Mouse (Mus musculus) MEL (cell line): Measurements from ENCODE around the gene Tmem104. TPM values are rescaled to one million over a fixed set of nuclear protein-coding genes. Genes with fewer than 3 reads are reported as not detected.

Source experiments
- DNase-seq: peaks from one replicate; pipeline ENCODE4 v3.0.0; 2011; ENCODE audit warnings: low read depth, low spot score
- H3K27ac ChIP-seq: 2 replicates; pipeline ENCODE4 v1.5.1; 2012; ENCODE audit warnings: low read depth, mild to moderate bottlenecking, control low read depth, low read length, moderate library complexity; ENCODE audit not compliant: control insufficient read depth
- H3K27me3 ChIP-seq, 2 experiments: fragments of 150-350 bp in 1 of 2; sonication (generic) in 1 of 2; 2 replicates each; pipeline ENCODE4 v1.6.1; 2012; ENCODE audit warnings: low read length in 2 of 2, mild to moderate bottlenecking in 2 of 2, improper control_type of control experiment in 1 of 2, moderate library complexity in 1 of 2; ENCODE audit not compliant: insufficient read depth in 2 of 2, control insufficient read depth in 1 of 2
- H3K36me3 ChIP-seq, 2 experiments: 2 replicates each; pipeline ENCODE4 v1.6.1; 2012 to 2014; ENCODE audit warnings: low read length in 2 of 2, improper control_type of control experiment in 1 of 2, inconsistent platforms in 1 of 2, mild to moderate bottlenecking in 1 of 2; ENCODE audit not compliant: insufficient read depth in 2 of 2, control insufficient read depth in 1 of 2
- H3K4me1 ChIP-seq, 2 experiments: fragments of 150-350 bp in 1 of 2; sonication (generic) in 1 of 2; 2 replicates each; pipeline ENCODE4 v1.6.1; 2012; ENCODE audit warnings: low read length in 2 of 2, improper control_type of control experiment in 1 of 2, mild to moderate bottlenecking in 1 of 2; ENCODE audit not compliant: insufficient read depth in 2 of 2, control insufficient read depth in 1 of 2
- H3K4me3 ChIP-seq, 2 experiments: fragments of 150-350 bp in 1 of 2; sonication (generic) in 1 of 2; 2 replicates each; pipeline ENCODE4 v1.5.1; 2012; ENCODE audit warnings: low read depth in 2 of 2, low read length in 2 of 2, mild to moderate bottlenecking in 2 of 2, moderate library complexity in 2 of 2, control low read depth in 1 of 2, improper control_type of control experiment in 1 of 2; ENCODE audit not compliant: control insufficient read depth in 1 of 2, insufficient read depth in 1 of 2
- H3K79me2 ChIP-seq: 2 replicates; pipeline ENCODE4 v1.6.1; 2012; ENCODE audit warnings: mild to moderate bottlenecking, low read length, moderate library complexity; ENCODE audit not compliant: control insufficient read depth, poor library complexity, insufficient read depth
- H3K9ac ChIP-seq: 2 replicates; pipeline ENCODE4 v1.6.1; 2012; ENCODE audit warnings: low read depth, mild to moderate bottlenecking, control low read depth, low read length, moderate library complexity; ENCODE audit not compliant: control insufficient read depth, poor library complexity, severe bottlenecking
- H3K9me3 ChIP-seq: fragments of 150-350 bp; sonication (generic); replicated peaks from 2 replicates; pipeline ENCODE4 v1.6.1; 2012; ENCODE audit warnings: mild to moderate bottlenecking, low read length, improper control_type of control experiment, moderate library complexity; ENCODE audit not compliant: insufficient read depth
- BHLHE40 ChIP-seq: IDR thresholded peaks from 2 replicates; pipeline ENCODE4 v1.6.1; 2012; ENCODE audit warnings: low read depth, mild to moderate bottlenecking, inconsistent platforms, low read length, improper control_type of control experiment, borderline replicate concordance
- CHD1 ChIP-seq: IDR thresholded peaks from 2 replicates; pipeline ENCODE4 v1.6.1; 2012; ENCODE audit warnings: low read depth, mild to moderate bottlenecking, inconsistent platforms, low read length, improper control_type of control experiment
- CHD2 ChIP-seq: IDR thresholded peaks from 2 replicates; pipeline ENCODE4 v1.6.1; 2011; ENCODE audit warnings: low read length, improper control_type of control experiment
- CTCF ChIP-seq, 3 experiments: IDR thresholded peaks in 2 of 3; conservative IDR thresholded peaks in 1 of 3; 2 replicates each; pipeline ENCODE4 v1.5.1; 2011 to 2012; ENCODE audit warnings: low read length in 3 of 3, low read depth in 2 of 3, mild to moderate bottlenecking in 2 of 3, improper control_type of control experiment in 1 of 3, inconsistent platforms in 1 of 3, mixed read lengths in 1 of 3, moderate library complexity in 1 of 3; ENCODE audit not compliant: control insufficient read depth in 1 of 3, insufficient read depth in 1 of 3, poor library complexity in 1 of 3, severe bottlenecking in 1 of 3
- E2F4 ChIP-seq: IDR thresholded peaks from 2 replicates; pipeline ENCODE4 v1.6.1; 2011; ENCODE audit warnings: low read depth, low read length, improper control_type of control experiment, borderline replicate concordance
- ELF1 ChIP-seq: IDR thresholded peaks from 2 replicates; pipeline ENCODE4 v1.6.1; 2014; ENCODE audit warnings: low read depth, mild to moderate bottlenecking, inconsistent platforms, low read length, improper control_type of control experiment, moderate library complexity
- ETS1 ChIP-seq: IDR thresholded peaks from 2 replicates; pipeline ENCODE4 v1.6.1; 2012; ENCODE audit warnings: low read depth, mild to moderate bottlenecking, inconsistent platforms, low read length, improper control_type of control experiment, moderate library complexity
- GABPA ChIP-seq: IDR thresholded peaks from 2 replicates; pipeline ENCODE4 v1.6.1; 2012; ENCODE audit warnings: low read depth, mild to moderate bottlenecking, inconsistent platforms, low read length, improper control_type of control experiment, moderate library complexity
- GATA1 ChIP-seq: IDR thresholded peaks from 2 replicates; pipeline ENCODE4 v1.6.1; 2011; ENCODE audit warnings: low read depth, low read length, improper control_type of control experiment
- HCFC1 ChIP-seq: IDR thresholded peaks from 2 replicates; pipeline ENCODE4 v1.6.1; 2012; ENCODE audit warnings: low read depth, mild to moderate bottlenecking, inconsistent platforms, low read length, improper control_type of control experiment, moderate library complexity
- JUND ChIP-seq: IDR thresholded peaks from 2 replicates; pipeline ENCODE4 v1.6.1; 2011; ENCODE audit warnings: low read depth, mild to moderate bottlenecking, improper control_type of control experiment, low read length
- KAT2A ChIP-seq: conservative IDR thresholded peaks from 2 replicates; pipeline ENCODE4 v1.6.1; 2012; ENCODE audit warnings: low read depth, low read length, improper control_type of control experiment, inconsistent platforms
- MAFK ChIP-seq: IDR thresholded peaks from 2 replicates; pipeline ENCODE4 v1.6.1; 2011; ENCODE audit warnings: low read depth, mild to moderate bottlenecking, low read length, improper control_type of control experiment, borderline replicate concordance
- MAZ ChIP-seq: IDR thresholded peaks from 2 replicates; pipeline ENCODE4 v1.6.1; 2012; ENCODE audit warnings: low read depth, mild to moderate bottlenecking, inconsistent platforms, low read length, improper control_type of control experiment
- MEF2A ChIP-seq: IDR thresholded peaks from 2 replicates; pipeline ENCODE4 v1.6.1; 2014; ENCODE audit warnings: low read depth, mild to moderate bottlenecking, inconsistent platforms, low read length, improper control_type of control experiment; ENCODE audit not compliant: poor library complexity, insufficient replicate concordance, severe bottlenecking; ENCODE audit errors: extremely low read depth
- MYB ChIP-seq: IDR thresholded peaks from 2 replicates; pipeline ENCODE4 v1.6.1; 2011; ENCODE audit warnings: mild to moderate bottlenecking, low read depth, low read length, improper control_type of control experiment
- POLR2A ChIP-seq, 2 experiments: IDR thresholded peaks; 2 replicates each; pipeline ENCODE4 v1.6.1; 2011 to 2012; ENCODE audit warnings: low read length in 2 of 2, mild to moderate bottlenecking in 2 of 2, control low read depth in 1 of 2, improper control_type of control experiment in 1 of 2, low read depth in 1 of 2, moderate library complexity in 1 of 2; ENCODE audit not compliant: control insufficient read depth in 1 of 2, insufficient read depth in 1 of 2, poor library complexity in 1 of 2
- POLR2AphosphoS5 ChIP-seq: IDR thresholded peaks from 2 replicates; pipeline ENCODE4 v1.6.1; 2012; ENCODE audit warnings: low read depth, borderline replicate concordance, mild to moderate bottlenecking, inconsistent platforms, low read length, moderate library complexity, mixed read lengths
- RAD21 ChIP-seq: IDR thresholded peaks from 2 replicates; pipeline ENCODE4 v1.6.1; 2011; ENCODE audit warnings: mild to moderate bottlenecking, low read depth, low read length, improper control_type of control experiment
- RCOR1 ChIP-seq: IDR thresholded peaks from 2 replicates; pipeline ENCODE4 v1.6.1; 2012; ENCODE audit warnings: low read depth, mild to moderate bottlenecking, inconsistent platforms, low read length, improper control_type of control experiment
- SIN3A ChIP-seq: IDR thresholded peaks from 2 replicates; pipeline ENCODE4 v1.6.1; 2012; ENCODE audit warnings: low read length, improper control_type of control experiment, inconsistent platforms
- SMC3 ChIP-seq: IDR thresholded peaks from 2 replicates; pipeline ENCODE4 v1.6.1; 2011; ENCODE audit warnings: low read depth, low read length, improper control_type of control experiment
- TAL1 ChIP-seq: IDR thresholded peaks from 2 replicates; pipeline ENCODE4 v1.6.1; 2012; ENCODE audit warnings: mild to moderate bottlenecking, inconsistent platforms, low read length, moderate library complexity, mixed read lengths
- TBP ChIP-seq: IDR thresholded peaks from 2 replicates; pipeline ENCODE4 v1.8.0; 2011; ENCODE audit warnings: low read depth, low read length, improper control_type of control experiment
- TCF12 ChIP-seq: IDR thresholded peaks from 2 replicates; pipeline ENCODE4 v1.6.1; 2014; ENCODE audit warnings: low read depth, mild to moderate bottlenecking, inconsistent platforms, low read length, improper control_type of control experiment, moderate library complexity
- USF1 ChIP-seq: IDR thresholded peaks from 2 replicates; pipeline ENCODE4 v1.6.1; 2014; ENCODE audit warnings: low read depth, mild to moderate bottlenecking, inconsistent platforms, low read length, improper control_type of control experiment, moderate library complexity
- USF2 ChIP-seq, 2 experiments: IDR thresholded peaks; 2 replicates each; pipeline ENCODE4 v1.6.1; 2011 to 2012; ENCODE audit warnings: improper control_type of control experiment in 2 of 2, low read length in 2 of 2, borderline replicate concordance in 1 of 2, inconsistent platforms in 1 of 2, low read depth in 1 of 2, mild to moderate bottlenecking in 1 of 2; ENCODE audit not compliant: insufficient read depth in 1 of 2
- ZC3H11A ChIP-seq: IDR thresholded peaks from 2 replicates; pipeline ENCODE4 v1.6.1; 2012; ENCODE audit warnings: low read depth, mild to moderate bottlenecking, inconsistent platforms, low read length, improper control_type of control experiment
- ZKSCAN1 ChIP-seq: IDR thresholded peaks from 2 replicates; pipeline ENCODE4 v1.6.1; 2012; ENCODE audit warnings: low read depth, mild to moderate bottlenecking, inconsistent platforms, low read length, improper control_type of control experiment, moderate library complexity
- ZMIZ1 ChIP-seq: IDR thresholded peaks from 2 replicates; pipeline ENCODE4 v1.6.1; 2012; ENCODE audit warnings: low read depth, mild to moderate bottlenecking, inconsistent platforms, low read length, improper control_type of control experiment, moderate library complexity
- polyA plus RNA-seq, 2 experiments: library from polyadenylated mRNA; stranded (reverse) in 1 of 2; unstranded in 1 of 2; fragments of >175 nt in 1 of 2; fragments of >200 nt in 1 of 2; gene quantifications; 2 replicates each; pipeline versions ENCODE4 v1.2.1 to v1.2.4; 2012; ENCODE audit warnings: low replicate concordance in 2 of 2, low read depth in 1 of 2; ENCODE audit not compliant: insufficient read length in 2 of 2, insufficient read depth in 1 of 2, missing spikeins in 1 of 2
- total RNA-seq: library from RNA; depleted of rRNA; stranded (reverse); fragments of 300-350 nt; gene quantifications from 2 replicates; pipeline ENCODE4 v1.2.3, GENCODE M21; 2012

The Tmem104 gene
- total and polyA plus RNA-seq, 3 experiments: 21.9 to 24.8 TPM; not detected in 1

DNA sequence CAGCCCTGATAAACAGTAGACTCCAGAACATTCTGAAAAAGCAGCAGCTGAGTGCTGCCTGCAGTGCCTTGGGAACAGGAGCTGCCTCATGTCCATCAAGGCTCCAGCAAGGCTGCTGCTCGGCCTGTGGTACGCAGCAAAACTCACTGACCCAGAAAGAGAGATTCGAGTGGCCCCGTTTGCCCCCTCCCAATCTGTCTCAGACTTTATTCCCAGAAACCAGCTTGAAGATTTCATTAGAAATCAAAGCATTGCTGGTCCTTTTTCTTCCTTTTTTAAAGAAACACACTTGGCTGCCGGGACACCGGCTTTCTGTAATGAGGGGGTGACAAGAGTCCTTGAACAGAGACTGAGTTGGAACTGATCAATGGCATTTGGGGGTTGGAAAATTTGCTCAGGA is 38.0 kb downstream of the Tmem104 start:
- Histone ChIP-seq H3K4me1 (peaks cover 0 to 6% of the 10 kb centered on the region in 2 experiments; a peak in 2 of 4 replicates), H3K4me3 (no peak overlapping the region), H3K27me3 (no peaks in the 10 kb centered on the region), H3K36me3 (peaks cover 0 to 2% of the 10 kb centered on the region in 2 experiments; a peak in 1 of 4 replicates), H3K9me3 (no peaks in the 10 kb centered on the region)
- DNase-seq: no peak
- TF ChIP-seq TCF12 (no peak), RAD21 (no peak), BHLHE40 (no peak), KAT2A (no peak), SIN3A (no peak), MYB (no peak), POLR2AphosphoS5 (no peak), CHD2 (no peak), ZKSCAN1 (no peak), HCFC1 (no peak), ELF1 (no peak), ZMIZ1 (no peak), CHD1 (no peak), ZC3H11A (no peak), SMC3 (no peak), RCOR1 (no peak), POLR2A (IDR thresholded peaks at IDR 0.05; ENCODE audit: control insufficient read depth in 1 of 2, insufficient read depth in 1 of 2, low read depth in 1 of 2, low read length in 2 of 2, poor library complexity in 1 of 2) (no peak), USF2 (IDR thresholded peaks at IDR 0.05; ENCODE audit: borderline replicate concordance in 1 of 2, insufficient read depth in 1 of 2, low read depth in 1 of 2, low read length in 2 of 2) (no peak), TAL1 (no peak)
- TF ChIP-seq, all 39 proteins: peak for 0
- no peak overlapping the region for H3K27ac ChIP-seq
- no peaks in the 10 kb centered on the region for H3K79me2 ChIP-seq
- no peak overlapping the region for H3K9ac ChIP-seq

- H3K9ac ChIP-seq: no peak overlapping the region
- no peak overlapping the region for H3K27ac ChIP-seq
- H3K27me3 ChIP-seq: no peaks in the 10 kb centered on the region
- no peak overlapping the region for H3K4me3 ChIP-seq
- no peaks in the 10 kb centered on the region for H3K79me2 ChIP-seq
- no peaks in the 10 kb centered on the region for H3K9me3 ChIP-seq
- no peaks in the 10 kb centered on the region; a peak in 1 of 4 replicates for H3K36me3 ChIP-seq
- peak; percentile 25 for DNase-seq
- peaks cover 0 to 6% of the 10 kb centered on the region in 2 experiments; a peak in 2 of 4 replicates for H3K4me1 ChIP-seq
- TF ChIP-seq RAD21 (no peak), JUND (no peak), MAFK (no peak), POLR2A (IDR thresholded peaks at IDR 0.05; ENCODE audit: control insufficient read depth in 1 of 2, insufficient read depth in 1 of 2, low read depth in 1 of 2, low read length in 2 of 2, poor library complexity in 1 of 2) (no peak), RCOR1 (no peak), MAZ (no peak), SMC3 (no peak), ETS1 (no peak), E2F4 (no peak), ZC3H11A (no peak), CTCF (IDR thresholded peaks at IDR 0.05 in 2 of 3, conservative IDR thresholded peaks at IDR 0.05 in 1 of 3; ENCODE audit: control insufficient read depth in 1 of 3, insufficient read depth in 1 of 3, low read depth in 2 of 3, low read length in 3 of 3, poor library complexity in 1 of 3, severe bottlenecking in 1 of 3) (no peak), MEF2A (no peak), MYB (no peak), TBP (no peak), GABPA (no peak), USF1 (no peak), POLR2AphosphoS5 (no peak), GATA1 (no peak)
These were observed 39.7 kb downstream of the Tmem104 start for GRCm38 (mm10) chr11:115226811-115227491.
